Comparison of ENCODE assay signal across 16 mouse cellular contexts in the genomic region with DNA sequence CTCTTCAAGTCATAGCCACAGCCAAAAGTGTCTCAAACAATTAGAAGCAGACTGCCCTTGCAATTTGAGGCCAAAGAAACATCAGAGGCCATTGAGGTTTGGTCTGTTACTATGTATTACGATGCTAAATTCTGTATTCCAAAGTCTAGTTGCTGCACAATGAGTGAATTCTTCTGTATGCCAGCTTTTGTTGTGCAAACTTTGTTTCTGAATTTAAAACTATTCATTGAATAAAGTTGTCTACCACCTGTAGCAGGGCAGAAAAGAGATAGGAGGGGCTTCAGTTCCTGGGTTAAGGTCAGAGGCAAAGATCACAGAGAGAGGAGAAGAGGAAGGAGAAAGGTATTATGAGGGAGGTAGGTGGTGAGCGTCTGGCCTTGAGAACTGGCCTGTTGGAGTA. TPM values are rescaled to one million over a fixed set of nuclear protein-coding genes. Genes with fewer than 3 reads are reported as not detected.
"Had no signal": no experiment of that assay in that cellular context is flagged by ENCODE, and none has a peak within 500 bp of the region (broad histone marks: within the 10 kb centered on the region; RNA-seq: fewer than 3 reads in every experiment).

No protein-coding gene starts in this region.

- H3K9me3 ChIP-seq: neural tube, embryonic 15.5 days; stomach, embryonic 15.5 days had no signal

- DNase-seq: retina, postnatal 1 day; right cerebral cortex, adult 18-20 months; right cerebral cortex, postnatal 14 days; right cerebral cortex, postnatal 25 days; right cerebral cortex, postnatal 4 days; spleen, adult 18-20 months; thymus, adult 18-20 months; thymus, adult 2 months; thymus, postnatal 14 days; thymus, postnatal 25 days; thymus, postnatal 36 days; thymus, postnatal 4 days had no signal

- H3K4me1 ChIP-seq: neural tube, embryonic 15.5 days; stomach, embryonic 15.5 days had no signal

- H3K4me3 ChIP-seq: neural tube, embryonic 15.5 days; stomach, embryonic 15.5 days had no signal

- H3K36me3 ChIP-seq: neural tube, embryonic 15.5 days; stomach, embryonic 15.5 days had no signal

- H3K27ac ChIP-seq: neural tube, embryonic 15.5 days; stomach, embryonic 15.5 days; stomach, postnatal 0 days had no signal

- H3K9ac ChIP-seq: neural tube, embryonic 15.5 days; stomach, embryonic 15.5 days had no signal

RNA-seq across cellular contexts. Expression of a gene that starts 38.3 kb away (rescaled TPM):
- total RNA-seq: neutrophil, adult 5-6 weeks had no signal
